Mouse (Mus musculus) spleen, adult 2 months (tissue): Measurements from ENCODE around the gene Rin3. TPM values are rescaled to one million over a fixed set of nuclear protein-coding genes. Genes with fewer than 3 reads are reported as not detected.

ENCODE experiments used
- DNase-seq, 2 experiments: peaks; one replicate each; pipeline versions ENCODE4 v3.0.0 to v3.0.0-alpha.2; 2012 to 2021; ENCODE audit warnings: low spot score in 2 of 2, low read depth in 1 of 2
- H3K27ac ChIP-seq: fragments of 200-500 bp; 2 replicates; pipeline ENCODE4 v1.5.1; 2012; ENCODE audit warnings: low read length, inconsistent platforms; ENCODE audit not compliant: insufficient read depth
- H3K27me3 ChIP-seq: fragments of 200-500 bp; 2 replicates; pipeline ENCODE4 v1.6.1; 2012; ENCODE audit warnings: mild to moderate bottlenecking, moderate library complexity, low read length, inconsistent platforms; ENCODE audit not compliant: control insufficient read depth, insufficient read depth
- H3K36me3 ChIP-seq: fragments of 200-500 bp; 2 replicates; pipeline ENCODE4 v1.6.1; 2012; ENCODE audit warnings: mild to moderate bottlenecking, low read length, inconsistent platforms; ENCODE audit not compliant: control insufficient read depth, insufficient read depth
- H3K4me1 ChIP-seq: fragments of 200-500 bp; 2 replicates; pipeline ENCODE4 v1.6.1; 2011; ENCODE audit warnings: inconsistent platforms; ENCODE audit not compliant: control insufficient read depth, insufficient read depth, insufficient read length
- H3K4me3 ChIP-seq: fragments of 200-500 bp; 2 replicates; pipeline ENCODE4 v1.5.1; 2011; ENCODE audit warnings: mild to moderate bottlenecking, inconsistent platforms; ENCODE audit not compliant: insufficient read depth, insufficient read length; ENCODE audit errors: extremely low read depth
- CTCF ChIP-seq: fragments of 200-500 bp; IDR thresholded peaks from 2 replicates; pipeline ENCODE4 v1.5.1; 2011; ENCODE audit warnings: mild to moderate bottlenecking, inconsistent platforms; ENCODE audit not compliant: insufficient read depth, insufficient read length, insufficient replicate concordance; ENCODE audit errors: extremely low read depth
- POLR2A ChIP-seq: fragments of 200-500 bp; IDR thresholded peaks from 2 replicates; pipeline ENCODE4 v1.6.1; 2011; ENCODE audit warnings: low read depth, low read length, inconsistent platforms
- WGBS: fragments of 180-500 bp; shearing (Covaris S2); methylation state at CpG from one replicate; pipeline ENCODE4 v1.1.7; 2018; 5-methylcytosine and 5-hydroxymethylcytosine counted together
- polyA plus RNA-seq: library from polyadenylated mRNA; depleted of rRNA; stranded (reverse); fragments of >200 nt; gene quantifications from 2 replicates; pipeline ENCODE4 v1.2.3, GENCODE M21; 2012

Rin3 gene
- polyA plus RNA-seq, 1 experiment = 63.4 TPM

DNA sequence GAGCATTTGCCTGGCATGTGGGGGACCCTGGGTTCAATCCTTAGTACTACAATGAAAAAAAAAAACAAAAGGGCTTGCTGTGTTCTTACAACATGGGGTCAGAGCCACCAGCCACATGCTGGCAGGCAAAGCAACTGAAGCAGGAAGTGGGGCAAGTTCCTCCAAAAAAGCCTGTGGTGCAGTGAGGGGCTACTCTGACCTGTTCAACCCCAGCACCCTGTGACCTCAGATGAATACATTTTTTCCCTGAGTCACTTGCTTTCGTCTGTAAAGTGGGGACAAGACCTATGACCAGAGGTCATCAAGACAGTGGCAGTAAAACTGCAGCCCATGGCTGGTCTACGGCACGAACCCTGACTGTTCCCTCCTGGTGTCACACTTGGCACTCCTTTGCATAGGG lies 84.2 kb downstream of the Rin3 start:
- Histone ChIP-seq H3K36me3 (peaks cover 26% of the 10 kb centered on the region), H3K4me1 (peaks cover 43% of the 10 kb centered on the region), H3K4me3 (no peak overlapping the region), H3K27me3 (no peaks in the 10 kb centered on the region), H3K27ac (peak overlapping the region; percentile 90)
- peak in 1 of 2 experiments; percentile 28 for DNase-seq
- no peak for TF ChIP-seq CTCF
- no peak for TF ChIP-seq POLR2A
- WGBS = 68% methylated on average over 3 of the region's 3 CpGs

DNA sequence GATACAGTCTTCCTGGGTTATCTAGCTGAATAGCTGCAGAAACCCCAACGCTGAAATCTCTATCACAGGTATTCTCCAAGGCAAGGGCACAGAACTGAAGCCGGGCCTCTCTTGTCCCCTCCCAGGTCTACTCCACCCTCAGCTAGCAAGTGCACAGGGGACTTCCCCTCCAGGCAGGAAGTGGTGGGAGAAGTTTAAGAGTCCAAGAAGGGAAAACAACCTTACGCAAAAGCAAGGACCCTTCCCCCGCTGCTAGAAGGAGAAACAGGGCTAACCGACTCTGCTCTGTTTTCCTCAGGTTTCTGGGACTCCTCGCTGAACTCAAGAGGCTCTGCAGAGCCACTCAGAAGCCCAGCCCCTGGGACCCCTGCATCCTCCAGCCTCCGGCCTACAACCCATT lies 85.2 kb downstream of the Rin3 start:
- WGBS = 12% methylated on average over 7 of the region's 7 CpGs
- TF ChIP-seq POLR2A = peak; percentile 33; the same call in 1 of the 2 replicates
- TF ChIP-seq CTCF = no peak
- peak overlapping the region; percentile 66 for H3K4me3 ChIP-seq
- peak overlapping the region; percentile 90 for H3K27ac ChIP-seq
- H3K4me1 ChIP-seq = peaks cover 43% of the 10 kb centered on the region
- peaks cover 27% of the 10 kb centered on the region for H3K36me3 ChIP-seq
- peak; percentile 50 to 78 for DNase-seq
- no peaks in the 10 kb centered on the region for H3K27me3 ChIP-seq

DNA sequence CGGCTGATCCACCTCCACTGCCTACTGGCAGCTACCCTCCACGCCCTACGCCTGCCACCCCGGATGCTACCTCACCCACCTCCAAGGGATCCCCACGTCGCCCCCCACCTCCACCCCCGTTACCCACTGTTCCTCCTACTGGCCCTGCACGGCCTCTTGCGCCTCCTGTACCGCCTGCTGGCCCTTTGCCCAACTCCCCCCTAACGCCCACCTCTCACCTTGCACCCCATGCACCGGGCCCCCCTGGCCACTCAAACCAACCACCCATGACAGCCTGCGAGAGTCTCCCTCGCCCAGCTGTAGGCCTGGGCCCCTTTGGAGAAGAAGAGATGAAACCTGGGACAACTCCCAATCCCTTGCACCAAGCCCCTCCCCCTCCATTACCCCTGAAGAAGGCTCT lies 85.7 kb downstream of the Rin3 start:
- Histone ChIP-seq H3K4me3 (peak overlapping the region; percentile 66), H3K36me3 (peaks cover 25% of the 10 kb centered on the region), H3K4me1 (peaks cover 45% of the 10 kb centered on the region), H3K27me3 (no peaks in the 10 kb centered on the region), H3K27ac (peak overlapping the region; percentile 90)
- WGBS = 30% methylated on average over 14 of the region's 14 CpGs
- TF ChIP-seq POLR2A = no peak
- TF ChIP-seq CTCF = no peak
- DNase-seq = peak in 1 of 2 experiments; percentile 28

DNA sequence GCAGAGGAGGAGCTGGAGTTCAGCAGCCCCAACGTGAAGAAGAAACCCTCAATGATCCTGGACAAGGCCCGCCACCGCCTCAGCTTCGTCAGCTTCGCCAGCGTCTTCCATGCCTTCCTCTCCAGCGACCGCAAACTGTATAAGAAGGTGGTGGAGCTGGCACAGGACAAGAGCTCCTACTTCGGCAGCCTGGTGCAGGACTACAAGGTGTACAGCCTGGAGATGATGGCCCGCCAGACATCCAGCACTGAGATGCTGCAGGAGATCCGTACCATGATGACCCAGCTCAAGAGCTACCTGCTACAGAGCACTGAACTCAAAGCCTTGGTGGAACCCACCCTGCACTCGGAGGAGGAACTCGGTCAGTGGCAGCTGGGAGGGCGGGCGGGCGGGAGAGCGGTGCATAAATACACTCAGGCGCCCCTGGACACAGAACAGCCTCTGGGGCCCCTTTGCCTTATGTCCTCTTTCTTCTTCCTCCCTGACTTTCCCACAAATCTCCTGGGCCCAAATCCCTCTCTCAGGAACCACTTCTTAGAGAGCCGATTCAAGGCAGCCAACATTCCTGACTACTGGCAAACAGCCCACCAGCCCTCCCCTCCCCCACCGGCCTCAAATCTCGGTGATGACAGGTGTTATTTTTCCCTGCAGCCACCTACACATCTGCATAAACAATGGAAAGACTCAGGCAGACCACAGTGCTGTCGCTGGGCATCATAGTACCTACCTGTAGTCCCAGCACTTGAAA lies 86.8 kb downstream of the Rin3 start:
- H3K27me3 ChIP-seq = no peaks in the 10 kb centered on the region
- WGBS = 44% methylated on average over 22 of the region's 22 CpGs
- peaks cover 49% of the 10 kb centered on the region for H3K4me1 ChIP-seq
- H3K27ac ChIP-seq = peak overlapping the region; percentile 90
- DNase-seq = no peak
- peaks cover 36% of the 10 kb centered on the region for H3K36me3 ChIP-seq
- TF ChIP-seq POLR2A = no peak
- peak overlapping the region; percentile 66 for H3K4me3 ChIP-seq

DNA sequence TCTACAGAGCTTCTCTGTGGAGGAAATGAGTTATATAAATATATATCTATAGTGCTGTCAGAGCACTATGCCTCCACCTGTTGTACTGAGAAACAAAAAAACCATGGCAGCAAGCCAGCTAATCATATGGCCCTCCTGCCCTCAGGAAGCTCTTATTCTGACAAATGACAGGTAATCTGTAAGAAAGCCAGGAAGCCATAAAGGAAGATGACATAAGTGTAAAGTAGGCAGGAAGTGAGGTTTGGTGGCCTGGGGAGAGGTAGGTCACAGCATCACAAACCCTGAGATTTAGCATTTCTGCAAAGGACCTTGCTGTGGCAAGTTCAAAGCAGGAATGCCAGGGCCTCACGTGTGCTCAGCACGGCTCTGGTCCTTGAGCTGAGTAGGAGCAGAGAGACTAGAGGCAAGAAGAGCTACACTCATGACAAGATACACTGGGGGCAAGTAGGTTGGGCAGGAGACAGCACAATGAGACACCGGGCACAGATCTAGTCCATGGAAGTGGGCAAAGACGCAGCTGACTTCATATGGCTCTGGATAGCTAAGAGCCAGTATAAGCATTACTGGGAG lies 88.2 kb downstream of the Rin3 start:
- peak in 1 of 2 experiments; percentile 47 for DNase-seq
- WGBS = 68% methylated on average over 4 of the region's 4 CpGs
- Histone ChIP-seq H3K36me3 (peaks cover 48% of the 10 kb centered on the region), H3K27ac (peak overlapping the region; percentile 61), H3K4me1 (peaks cover 46% of the 10 kb centered on the region), H3K4me3 (peak overlapping the region; percentile 43; the same call in 1 of the 2 replicates), H3K27me3 (no peaks in the 10 kb centered on the region)
- TF ChIP-seq CTCF (no peak), POLR2A (no peak)

DNA sequence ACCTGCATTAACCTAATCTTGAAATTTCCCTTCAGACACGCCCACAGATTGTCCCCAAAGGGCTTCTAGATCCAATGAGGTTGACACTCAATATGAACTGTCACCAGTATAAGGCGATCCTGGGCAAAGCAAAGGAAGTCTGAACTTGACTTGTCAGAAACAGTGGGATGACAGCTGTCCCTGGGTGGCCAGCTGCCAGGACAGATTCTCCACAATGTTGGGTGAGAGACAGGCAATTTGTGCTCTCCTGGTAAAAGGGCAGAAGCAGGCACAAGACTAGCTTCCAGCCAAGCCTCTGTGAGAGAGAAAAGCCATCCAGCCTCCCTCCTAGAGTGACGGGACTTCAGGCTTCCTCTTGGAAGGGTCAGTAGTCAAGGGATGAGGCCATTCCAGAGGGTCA lies 89.5 kb downstream of the Rin3 start:
- TF ChIP-seq CTCF (no peak), POLR2A (no peak)
- Histone ChIP-seq H3K27ac (no peak overlapping the region), H3K4me3 (no peak overlapping the region), H3K4me1 (peaks cover 34% of the 10 kb centered on the region), H3K27me3 (no peaks in the 10 kb centered on the region), H3K36me3 (peaks cover 52% of the 10 kb centered on the region)
- 75% methylated on average over 3 of the region's 3 CpGs for whole genome bisulfite sequencing
- no peak for DNase-seq

DNA sequence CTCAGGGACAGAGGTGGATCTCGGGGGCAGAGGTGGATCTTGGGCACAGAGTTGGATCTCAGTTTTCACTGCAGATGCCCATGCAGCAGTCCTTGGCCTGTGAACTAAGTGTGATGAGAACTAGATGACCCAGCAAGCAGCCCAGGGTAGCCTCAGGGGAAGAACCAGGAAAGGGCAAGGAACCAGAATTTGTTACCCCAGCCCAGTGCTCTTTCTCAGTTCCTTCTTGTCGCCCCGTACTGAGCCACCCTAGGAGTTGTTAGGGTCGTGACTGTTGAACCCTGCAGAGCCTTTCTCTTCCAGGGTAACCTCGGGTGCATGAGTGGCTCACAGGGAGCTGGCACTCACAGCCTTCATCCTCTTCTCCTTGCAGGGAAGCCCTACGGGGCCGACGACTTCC lies 99.3 kb downstream of the Rin3 start:
- WGBS = 36% methylated on average over 8 of the region's 8 CpGs
- DNase-seq = peak in 1 of 2 experiments; percentile 29
- peak overlapping the region; percentile 65 for H3K27ac ChIP-seq
- H3K27me3 ChIP-seq = no peaks in the 10 kb centered on the region
- peaks cover 37% of the 10 kb centered on the region for H3K36me3 ChIP-seq
- H3K4me3 ChIP-seq = no peak overlapping the region
- no peak for TF ChIP-seq CTCF
- peaks cover 19% of the 10 kb centered on the region; the same call in 1 of the 2 replicates for H3K4me1 ChIP-seq
